Mouse (Mus musculus) c-Kit-positive CD71-positive TER-119-positive erythroid progenitor cells, embryonic 14.5 days (primary cell): ENCODE results near the gene Enpp1.
"Not testable (repeated sequence)": the region's sequence is repeated elsewhere in the genome, so short reads cannot be mapped to it uniquely, and the experiment has no call there.

Experiments
- DNase-seq: peaks from one replicate; pipeline ENCODE4 v3.0.0-alpha.2; 2013; ENCODE audit warnings: low spot score

Enpp1 gene

DNA sequence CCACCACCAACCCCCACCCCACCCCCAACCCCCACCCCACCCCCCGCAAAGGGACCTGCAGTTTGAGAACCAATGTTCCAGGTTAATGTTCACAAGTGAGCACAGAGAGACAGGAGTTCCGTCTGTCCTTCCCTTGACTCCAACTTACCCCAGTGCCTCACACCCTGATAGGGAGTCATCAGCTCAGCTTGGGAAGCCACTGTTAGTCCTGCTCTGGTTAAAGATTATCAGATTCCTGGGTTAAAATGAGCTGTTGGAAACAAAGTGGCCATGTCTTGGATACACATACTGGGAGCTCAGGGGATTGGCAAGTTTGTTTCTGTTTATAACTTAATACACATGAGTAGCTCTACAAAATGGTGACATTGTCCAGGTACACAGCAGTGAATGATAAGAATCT lies 75.0 kb downstream of the Enpp1 start:
- no peak for DNase-seq

DNA sequence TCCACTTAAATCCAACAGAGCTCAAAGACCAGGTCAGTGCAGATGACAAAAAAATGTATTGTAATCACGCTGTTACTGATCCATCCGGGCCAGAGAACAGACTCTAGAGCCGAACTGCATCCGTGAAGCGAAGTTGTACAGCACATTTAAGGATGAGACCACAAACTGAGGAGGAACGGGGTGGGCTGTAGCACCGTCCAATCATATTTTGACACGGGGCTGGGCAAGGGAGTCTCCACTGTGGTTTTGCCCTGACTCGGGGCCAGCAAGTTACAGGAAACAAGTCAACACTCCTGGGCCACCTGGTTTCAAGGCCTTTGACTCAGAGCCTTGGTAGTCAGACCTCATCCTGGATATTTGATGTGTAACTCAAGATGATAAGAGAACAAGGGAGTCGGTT lies 76.1 kb downstream of the Enpp1 start:
- no peak for DNase-seq

DNA sequence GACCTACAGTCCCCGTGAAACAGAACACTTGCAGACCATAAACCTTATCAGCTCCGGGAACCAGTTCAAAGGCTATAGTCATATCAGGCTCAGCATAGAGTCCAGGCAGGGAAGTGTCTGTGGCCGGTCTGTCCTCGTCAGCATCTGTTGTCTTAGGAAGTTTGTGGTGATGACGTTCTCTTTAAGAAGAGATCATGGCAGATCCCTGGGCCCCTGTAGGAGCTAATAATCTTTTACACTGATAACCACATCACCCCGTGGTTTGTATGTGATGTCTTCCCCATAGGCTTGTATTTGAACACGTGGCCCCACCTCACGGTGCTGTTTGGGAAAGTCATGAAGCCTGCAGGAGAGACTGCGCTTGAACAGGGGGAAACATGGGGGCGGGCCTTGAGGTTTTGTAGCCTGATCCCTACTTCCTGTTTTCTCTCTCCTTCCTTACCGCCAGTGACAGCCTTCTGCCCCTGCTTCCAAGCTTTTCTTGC lies 76.6 kb downstream of the Enpp1 start:
- no peak for DNase-seq

DNA sequence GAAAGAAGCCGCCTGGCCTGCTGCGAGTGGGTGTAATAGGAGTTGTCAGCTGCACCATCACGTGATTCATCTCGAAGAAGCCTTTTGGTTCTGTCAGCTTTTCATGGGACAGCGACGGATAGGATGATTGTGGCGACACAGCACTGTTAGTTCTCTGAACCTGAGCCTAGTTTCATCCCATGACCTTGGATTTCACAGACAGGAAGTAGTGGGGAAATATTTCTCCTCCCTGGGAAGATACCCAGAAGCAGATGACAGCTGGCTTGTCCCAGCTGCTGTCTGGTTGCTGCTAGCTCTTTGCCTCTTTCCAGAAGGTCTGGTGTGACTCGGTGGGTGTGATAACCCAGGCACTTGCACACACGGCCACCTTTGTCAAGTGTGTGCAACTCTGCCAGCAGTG lies 77.7 kb downstream of the Enpp1 start:
- no peak for DNase-seq

DNA sequence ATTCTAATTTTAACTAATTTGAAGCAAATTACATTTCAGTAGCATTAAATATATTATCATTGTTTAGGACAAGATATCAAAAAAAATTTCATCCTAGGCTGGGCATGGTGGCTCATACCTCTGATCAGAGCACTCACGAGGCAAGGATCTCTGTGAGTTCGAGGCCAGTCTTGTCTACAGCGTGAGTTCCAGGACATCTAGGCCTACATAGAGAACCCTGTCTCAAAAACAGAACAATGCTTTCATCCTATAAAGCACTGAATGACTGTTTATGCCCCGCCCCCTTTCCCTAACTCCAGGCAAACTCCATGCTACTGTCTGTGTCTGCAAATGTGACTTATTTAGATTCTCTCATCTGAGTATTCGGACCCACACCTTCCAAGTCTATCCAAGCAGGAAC lies 80.8 kb downstream of the Enpp1 start:
- no peak for DNase-seq

DNA sequence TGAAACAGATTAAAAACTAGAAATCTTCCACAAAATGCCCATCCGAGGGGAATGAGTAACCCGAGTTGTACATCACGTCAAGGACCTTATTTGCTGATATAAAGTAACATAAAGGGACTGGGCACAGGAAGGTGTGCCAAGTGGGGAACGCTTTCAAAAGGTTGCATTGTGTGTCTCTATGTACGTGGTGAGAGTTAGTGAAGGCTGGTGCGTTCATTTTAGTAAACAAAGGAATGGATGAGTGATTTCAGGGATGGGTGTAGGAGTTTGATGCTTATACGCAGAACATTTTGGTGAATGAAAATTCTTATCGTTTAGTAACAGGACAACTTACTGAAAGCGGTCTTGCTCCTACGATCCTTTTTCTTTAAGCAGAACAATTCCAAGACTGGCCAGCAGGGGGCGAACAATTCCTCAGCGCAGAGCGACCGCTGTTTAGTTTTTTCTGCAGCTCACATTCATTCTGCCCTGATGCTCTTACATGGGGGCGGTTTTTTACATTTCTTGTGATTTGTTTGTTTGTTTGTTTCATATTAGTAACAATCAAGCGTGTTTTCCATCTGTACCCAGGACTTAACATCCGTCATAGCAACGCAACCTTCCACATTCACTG lies 81.4 kb downstream of the Enpp1 start:
- peak; percentile 53 for DNase-seq

DNA sequence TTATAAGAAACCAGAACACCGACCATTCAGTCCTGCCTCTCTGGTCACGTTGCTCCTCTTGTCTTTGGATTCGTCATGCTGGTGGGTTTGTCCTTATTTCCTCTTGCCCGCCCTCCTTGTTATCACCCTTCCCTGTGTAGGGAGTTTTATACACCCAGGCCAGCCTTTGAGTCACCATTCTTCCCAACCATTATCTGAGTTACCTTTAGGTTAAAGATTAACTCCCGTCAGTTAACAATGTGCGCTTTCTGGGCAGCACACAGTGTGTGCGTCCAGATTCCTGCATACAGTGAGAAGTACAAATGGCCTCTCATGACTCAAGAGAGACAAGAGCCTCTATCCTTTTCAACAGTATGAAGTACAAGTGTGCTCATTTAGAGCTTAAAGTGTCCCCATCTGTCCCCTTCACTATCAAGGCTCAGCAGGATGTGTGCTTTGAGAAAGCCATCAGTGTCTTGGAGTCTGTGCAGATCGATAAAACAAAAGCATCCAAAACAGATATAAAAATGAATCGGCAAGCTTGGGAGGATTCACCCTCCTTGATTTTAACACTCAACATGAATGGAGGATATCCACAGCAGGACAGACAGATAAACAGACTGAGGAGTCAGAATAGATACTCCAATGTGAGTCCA lies 82.8 kb downstream of the Enpp1 start:
- no peak for DNase-seq

DNA sequence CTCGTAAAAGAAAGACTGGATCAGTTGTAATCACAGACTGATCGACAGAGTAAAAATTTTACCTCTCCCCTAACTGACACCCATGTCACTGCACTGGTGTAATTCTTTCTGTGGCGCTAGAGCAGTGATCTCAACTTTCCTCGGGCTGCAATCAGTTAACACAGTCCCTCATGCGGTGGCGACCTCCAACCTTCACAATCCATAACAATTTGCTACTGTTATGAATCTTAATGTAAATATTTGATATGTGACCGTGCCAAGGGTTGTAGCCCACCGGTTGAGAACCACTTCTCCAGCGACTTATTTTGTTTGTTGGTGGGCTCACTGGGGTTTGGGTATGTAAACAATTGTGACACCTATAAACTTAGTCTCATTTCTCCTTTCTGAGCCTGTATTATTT lies 83.5 kb downstream of the Enpp1 start:
- no peak for DNase-seq

DNA sequence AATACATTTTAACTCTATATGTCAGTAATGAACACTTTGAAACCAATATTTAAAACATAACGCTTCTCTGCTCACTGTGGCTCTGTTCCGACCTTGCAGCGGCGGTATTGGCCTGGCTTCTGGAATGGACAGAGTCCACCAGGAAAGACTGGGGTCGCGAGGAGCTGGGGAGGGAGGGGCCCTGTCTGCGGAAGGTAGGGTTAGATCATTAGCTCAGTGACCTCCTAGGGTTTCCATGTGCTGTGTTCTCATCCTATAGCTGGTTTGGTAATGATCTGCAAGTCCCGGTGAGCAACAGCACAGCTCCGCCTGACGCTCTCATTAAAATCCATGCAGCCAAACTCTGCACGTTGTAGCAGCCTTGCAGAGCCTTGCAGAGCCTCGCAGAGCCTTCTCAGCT lies 84.7 kb downstream of the Enpp1 start:
- DNase-seq: no peak

DNA sequence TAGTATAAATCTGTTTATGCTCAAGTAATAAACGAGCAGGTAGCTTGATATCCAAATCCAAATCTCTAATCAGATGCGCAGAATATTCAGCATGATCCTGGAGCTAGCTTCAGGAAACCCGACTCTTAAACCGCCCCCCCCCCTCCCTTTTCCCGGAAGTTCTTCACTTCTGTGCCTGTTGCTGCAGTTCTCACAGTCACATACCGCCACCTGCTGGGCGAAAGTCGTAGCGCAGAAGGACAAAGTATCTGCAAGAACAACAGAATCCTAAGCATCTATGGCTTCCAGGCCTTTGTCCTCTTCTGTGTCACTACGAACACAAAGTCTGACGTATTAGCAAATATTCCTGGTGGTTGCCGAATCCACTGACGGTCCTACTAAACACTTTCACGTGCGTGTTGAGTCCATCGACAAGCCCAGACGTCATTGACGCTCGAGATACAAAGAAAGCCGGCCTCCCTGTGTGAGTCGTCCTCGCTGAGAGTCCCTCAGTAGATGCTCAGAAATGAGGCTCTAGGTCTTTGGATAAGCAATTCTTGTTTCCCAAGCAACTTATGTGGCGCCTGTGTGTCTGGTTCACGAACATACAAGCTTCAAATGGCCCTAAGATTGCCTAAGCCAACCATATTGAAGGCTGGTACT lies 86.8 kb downstream of the Enpp1 start:
- peak; percentile 61 for DNase-seq

DNA sequence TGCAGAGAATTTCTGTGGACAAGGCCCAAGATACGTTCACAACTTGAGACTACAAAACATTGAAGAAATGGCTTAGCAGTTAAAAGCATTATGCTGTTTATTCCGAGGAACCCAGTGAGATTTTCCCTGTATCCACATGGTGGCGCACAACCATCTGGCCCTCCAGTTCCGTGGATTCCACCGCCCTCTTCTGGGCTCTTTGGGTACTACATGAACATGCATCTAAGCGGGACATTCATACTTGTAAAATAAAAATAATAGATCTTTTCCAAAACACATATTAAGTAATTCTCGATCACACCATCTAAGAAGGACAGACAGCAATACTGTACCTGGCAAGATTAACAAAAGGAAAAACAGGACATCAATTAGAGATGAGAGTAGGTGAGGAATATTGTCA lies 89.4 kb downstream of the Enpp1 start:
- DNase-seq: peak; percentile 75

DNA sequence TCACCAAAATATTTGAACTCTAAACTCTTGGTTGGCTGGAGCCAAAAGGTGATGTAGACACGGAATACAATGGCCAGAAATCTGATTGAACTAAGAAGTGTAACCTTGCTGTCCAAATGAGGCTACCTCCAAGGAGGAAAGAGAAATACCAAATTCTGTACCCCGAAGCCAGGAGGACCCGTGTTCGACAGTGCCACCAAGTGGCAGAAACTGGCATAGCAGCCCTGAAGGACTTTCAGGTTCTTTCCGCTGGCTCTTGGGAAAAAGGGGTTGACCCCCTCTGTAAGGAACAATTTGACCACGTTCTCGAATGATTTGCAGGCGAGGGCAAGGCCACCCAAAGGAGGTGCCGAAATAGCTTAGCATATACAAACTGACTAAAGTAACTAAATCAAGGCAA lies 90.4 kb downstream of the Enpp1 start:
- peak; percentile 40 for DNase-seq

DNA sequence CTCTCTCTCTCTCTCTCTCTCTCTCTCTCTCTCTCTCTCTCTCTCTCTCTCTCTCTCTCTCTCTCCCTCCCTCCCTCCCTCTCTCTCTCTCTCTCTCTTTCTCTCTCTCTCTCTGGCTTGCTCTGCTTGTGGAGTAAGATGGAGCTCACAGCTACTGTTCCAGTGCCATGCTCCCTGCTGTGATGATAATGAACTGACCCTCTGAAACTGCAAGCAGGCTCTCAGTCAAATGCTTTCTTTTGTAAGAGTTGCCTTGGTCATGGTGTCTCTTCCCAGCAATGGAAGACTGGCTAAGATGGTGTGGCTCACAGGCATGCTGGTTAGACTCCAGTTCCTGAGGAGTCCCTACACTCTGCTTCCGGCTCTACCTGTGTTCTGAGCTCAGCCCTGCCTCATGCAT lies 95.4 kb downstream of the Enpp1 start:
- DNase-seq: not testable (repeated sequence)

DNA sequence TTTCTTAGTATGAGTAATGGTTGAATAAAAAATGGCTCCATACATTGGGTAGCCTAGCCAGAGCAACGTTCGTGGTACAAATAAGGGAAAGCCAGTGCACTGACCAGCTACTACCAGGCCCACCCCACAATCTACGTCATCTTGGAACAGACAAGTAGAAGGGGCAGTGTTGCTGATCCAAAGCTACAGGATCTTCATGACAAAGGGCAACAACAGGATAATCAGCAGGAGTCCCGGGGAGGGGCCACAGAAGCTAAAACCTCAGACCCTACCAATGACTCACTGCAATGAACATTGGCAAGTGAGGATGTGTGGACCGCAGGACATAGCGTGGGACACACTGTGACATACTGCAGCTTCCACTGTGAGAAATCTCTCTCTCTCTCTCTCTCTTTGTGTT lies 96.2 kb downstream of the Enpp1 start:
- DNase-seq: no peak

DNA sequence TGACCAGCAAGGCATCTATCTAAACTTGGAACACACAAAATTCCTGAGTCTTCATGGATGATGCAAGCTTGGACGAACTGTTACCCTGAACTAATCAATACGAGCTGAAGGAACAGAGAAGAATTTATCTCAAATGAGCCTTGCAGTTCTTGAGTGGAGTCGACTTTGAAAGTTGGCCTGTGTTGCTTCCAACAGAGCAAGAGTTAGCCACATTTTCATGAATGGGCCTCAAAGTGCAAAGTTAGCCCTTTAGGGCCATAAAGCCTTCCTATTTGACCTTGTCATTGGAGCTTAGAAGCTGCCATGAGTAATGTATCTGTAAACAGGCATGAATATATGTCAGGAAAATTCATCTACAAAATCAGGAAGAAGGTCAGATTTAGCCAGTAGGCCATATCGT lies 97.2 kb downstream of the Enpp1 start:
- no peak for DNase-seq

DNA sequence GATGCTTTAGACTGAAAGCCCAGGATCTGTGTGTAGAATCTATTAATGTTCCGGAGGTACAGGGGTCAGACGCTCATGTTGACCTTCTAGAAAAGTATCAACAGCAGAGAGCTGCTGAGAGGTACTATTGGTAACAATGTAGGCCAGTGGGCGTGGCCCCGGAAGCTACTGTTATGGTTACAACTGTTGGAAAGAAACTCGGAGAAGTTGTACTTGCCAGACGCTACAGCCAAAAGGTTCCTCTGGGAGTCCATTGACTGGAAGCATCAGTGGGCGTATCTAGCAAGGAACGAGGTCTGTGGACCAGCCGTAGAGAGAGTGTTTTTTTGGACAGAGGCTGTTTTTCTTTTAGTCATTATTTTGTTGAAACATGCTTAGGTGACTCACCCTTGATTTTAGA lies 102.2 kb downstream of the Enpp1 start:
- no peak for DNase-seq

DNA sequence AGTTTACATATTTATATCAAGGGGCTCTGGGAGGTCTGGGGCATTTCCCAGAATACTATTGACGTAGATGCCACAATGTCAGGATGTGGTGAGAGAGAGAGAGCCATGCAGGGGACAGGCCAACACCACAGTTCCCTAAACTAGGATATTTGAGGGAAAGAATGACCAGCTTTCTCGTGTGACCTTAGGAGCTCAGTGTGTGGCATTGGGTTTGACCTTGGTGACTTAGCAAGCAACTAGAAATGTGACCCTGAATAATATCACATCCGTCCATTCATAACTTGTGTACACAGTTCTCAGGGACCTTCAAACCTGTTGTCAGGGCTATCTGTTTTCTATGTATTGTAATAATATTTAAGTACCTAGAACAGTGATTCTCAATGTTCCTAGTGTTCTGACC lies 102.8 kb downstream of the Enpp1 start:
- DNase-seq: no peak

DNA sequence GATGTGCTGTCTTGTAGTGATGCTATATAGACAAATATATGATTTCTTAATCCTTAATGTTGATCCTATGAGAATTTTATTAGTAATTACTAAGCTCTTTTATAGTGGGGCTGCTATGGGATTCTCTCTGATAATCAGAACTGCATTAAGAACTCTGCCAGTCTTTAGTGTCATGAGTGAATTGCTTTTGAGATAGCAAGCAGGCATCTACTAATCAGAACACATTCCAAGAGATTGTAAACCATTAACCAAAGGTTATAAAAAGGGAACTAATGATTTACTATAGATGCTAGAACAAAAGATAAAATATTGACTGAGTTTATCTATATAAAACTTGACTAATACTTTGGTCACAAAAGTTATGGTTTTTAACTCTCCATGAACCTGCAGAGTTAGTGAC lies 108.2 kb downstream of the Enpp1 start:
- DNase-seq: no peak

DNA sequence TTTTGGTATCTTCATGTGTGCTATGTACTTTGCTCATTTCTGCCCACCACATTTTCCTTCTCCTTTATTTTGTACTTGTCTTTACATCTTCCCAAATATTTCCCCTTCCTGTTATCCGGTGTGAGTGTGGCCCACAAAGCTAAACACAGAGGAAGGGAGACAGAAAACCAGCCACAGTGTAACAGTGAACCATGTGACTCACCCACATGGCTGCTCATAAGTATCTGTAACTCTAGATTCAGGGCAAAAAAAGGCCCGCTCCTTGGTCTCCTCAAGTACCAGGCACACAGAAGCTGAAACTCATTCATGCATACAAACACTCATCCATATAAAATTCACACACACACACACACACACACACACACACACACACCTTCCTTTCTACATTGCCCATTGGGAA lies 108.9 kb downstream of the Enpp1 start:
- no peak for DNase-seq

DNA sequence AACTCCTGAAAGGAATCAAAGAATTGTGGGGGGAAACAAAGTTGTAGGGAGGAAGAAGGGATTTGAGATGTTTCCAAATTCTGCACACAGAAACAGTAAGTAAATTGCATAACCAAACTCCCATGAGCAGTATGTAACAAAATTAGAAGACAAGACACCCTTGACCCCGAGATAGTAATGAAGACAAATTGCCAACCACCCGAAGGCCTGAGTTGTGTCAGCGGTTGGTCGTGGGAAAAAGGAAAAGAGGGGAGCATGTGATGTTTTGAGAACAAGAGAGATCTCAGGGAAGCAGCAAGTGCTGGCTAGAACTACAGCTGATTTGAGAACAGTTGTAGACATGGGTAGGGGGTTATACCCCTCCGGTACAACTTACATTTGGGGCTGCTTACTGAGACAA lies 112.2 kb downstream of the Enpp1 start:
- no peak for DNase-seq

DNA sequence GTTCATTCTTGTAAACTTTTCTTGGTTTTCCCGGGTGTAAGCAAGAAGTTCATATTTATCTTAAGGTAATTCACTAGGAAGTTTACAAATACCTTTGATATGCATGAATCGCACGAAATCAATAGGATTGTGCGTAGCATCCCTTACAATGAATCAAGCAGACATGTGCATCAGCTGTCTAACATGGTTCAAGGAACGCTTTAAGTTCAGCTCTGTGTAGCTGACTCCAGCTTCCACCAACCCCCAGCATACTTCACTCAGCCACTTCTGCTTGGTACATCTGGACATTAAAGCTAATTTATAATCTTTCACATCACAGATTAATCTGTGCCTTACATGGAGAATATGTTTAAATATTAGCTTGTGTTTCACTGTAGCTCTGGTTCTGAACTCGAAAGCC lies 113.3 kb downstream of the Enpp1 start:
- DNase-seq: no peak

DNA sequence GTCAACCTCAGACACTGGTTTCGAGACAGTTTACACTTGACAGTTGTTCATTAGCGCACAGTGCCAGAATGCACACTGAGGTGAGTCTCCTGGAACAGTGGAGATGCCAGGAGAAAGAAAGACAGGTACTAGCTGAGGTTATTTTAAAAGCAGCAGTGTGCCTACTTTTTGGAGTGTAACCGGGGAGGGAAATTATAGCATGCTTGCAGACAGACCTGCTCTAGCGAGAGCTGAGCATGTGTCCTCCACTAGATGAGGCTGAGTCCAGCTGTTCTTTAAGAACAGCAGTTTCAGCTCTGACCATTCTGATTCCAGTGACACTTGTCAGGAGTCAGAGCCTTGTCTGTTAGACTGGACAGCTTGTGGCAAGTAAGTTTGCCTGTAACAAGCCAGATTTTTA lies 114.2 kb downstream of the Enpp1 start:
- no peak for DNase-seq

DNA sequence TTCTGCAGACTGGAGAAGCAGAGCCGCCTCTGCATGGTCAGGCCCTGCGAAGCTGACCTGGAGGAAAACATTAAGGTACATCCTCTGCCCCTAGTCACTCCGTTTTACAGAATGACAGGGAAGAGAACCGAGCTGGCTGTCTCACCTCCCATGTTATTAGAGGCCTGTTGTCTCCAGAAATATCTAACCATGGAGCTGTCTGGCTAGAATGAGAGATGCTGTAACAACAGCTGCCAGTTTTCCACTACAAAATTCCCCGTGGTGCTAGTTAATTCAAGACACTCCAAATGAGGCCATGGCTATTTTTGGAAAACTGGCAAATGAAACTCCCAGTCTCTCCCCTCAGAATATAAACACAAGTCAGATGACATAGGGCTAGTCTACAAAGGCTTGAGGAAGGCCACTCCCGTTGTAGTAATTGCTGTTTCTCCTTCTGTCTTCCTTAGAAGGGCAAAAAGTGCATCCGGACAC lies 115.1 kb downstream of the Enpp1 start:
- no peak for DNase-seq
